Mouse (Mus musculus): ENCODE measurements around the gene Gm8994.
A peak's percentile ranks its signal among the peaks of the same experiment; 100 is the strongest.

The Gm8994 gene

GRCm38 (mm10) chr6:136363313-136363712, 36.0 kb downstream of the Gm8994 start:
- DNase-seq (ENCODE audit: low read depth, low spot score), result no peak

GRCm38 (mm10) chr6:136364008-136364407, 36.7 kb downstream of the Gm8994 start:
- DNase-seq (ENCODE audit: low read depth, low spot score), result no peak

GRCm38 (mm10) chr6:136364430-136365098, 37.2 kb downstream of the Gm8994 start:
- no peak for DNase-seq (ENCODE audit: low read depth, low spot score)

GRCm38 (mm10) chr6:136376097-136376496, 48.8 kb downstream of the Gm8994 start:
- DNase-seq (ENCODE audit: low read depth, low spot score), result peak; percentile 10

All from R1 (cell line).